Mouse (Mus musculus) MEL (cell line): Measurements from ENCODE around the gene Oaz1. TPM values are rescaled to one million over a fixed set of nuclear protein-coding genes. Genes with fewer than 3 reads are reported as not detected.

Experiments used
- DNase-seq: peaks from one replicate; pipeline ENCODE4 v3.0.0; 2011; ENCODE audit warnings: low read depth, low spot score
- H3K27ac ChIP-seq: 2 replicates; pipeline ENCODE4 v1.5.1; 2012; ENCODE audit warnings: low read depth, mild to moderate bottlenecking, control low read depth, low read length, moderate library complexity; ENCODE audit not compliant: control insufficient read depth
- H3K27me3 ChIP-seq, 2 experiments: fragments of 150-350 bp in 1 of 2; sonication (generic) in 1 of 2; 2 replicates each; pipeline ENCODE4 v1.6.1; 2012; ENCODE audit warnings: low read length in 2 of 2, mild to moderate bottlenecking in 2 of 2, improper control_type of control experiment in 1 of 2, moderate library complexity in 1 of 2; ENCODE audit not compliant: insufficient read depth in 2 of 2, control insufficient read depth in 1 of 2
- H3K36me3 ChIP-seq, 2 experiments: 2 replicates each; pipeline ENCODE4 v1.6.1; 2012 to 2014; ENCODE audit warnings: low read length in 2 of 2, improper control_type of control experiment in 1 of 2, inconsistent platforms in 1 of 2, mild to moderate bottlenecking in 1 of 2; ENCODE audit not compliant: insufficient read depth in 2 of 2, control insufficient read depth in 1 of 2
- H3K4me1 ChIP-seq, 2 experiments: fragments of 150-350 bp in 1 of 2; sonication (generic) in 1 of 2; 2 replicates each; pipeline ENCODE4 v1.6.1; 2012; ENCODE audit warnings: low read length in 2 of 2, improper control_type of control experiment in 1 of 2, mild to moderate bottlenecking in 1 of 2; ENCODE audit not compliant: insufficient read depth in 2 of 2, control insufficient read depth in 1 of 2
- H3K4me3 ChIP-seq, 2 experiments: fragments of 150-350 bp in 1 of 2; sonication (generic) in 1 of 2; 2 replicates each; pipeline ENCODE4 v1.5.1; 2012; ENCODE audit warnings: low read depth in 2 of 2, low read length in 2 of 2, mild to moderate bottlenecking in 2 of 2, moderate library complexity in 2 of 2, control low read depth in 1 of 2, improper control_type of control experiment in 1 of 2; ENCODE audit not compliant: control insufficient read depth in 1 of 2, insufficient read depth in 1 of 2
- H3K79me2 ChIP-seq: 2 replicates; pipeline ENCODE4 v1.6.1; 2012; ENCODE audit warnings: mild to moderate bottlenecking, low read length, moderate library complexity; ENCODE audit not compliant: control insufficient read depth, poor library complexity, insufficient read depth
- H3K9ac ChIP-seq: 2 replicates; pipeline ENCODE4 v1.6.1; 2012; ENCODE audit warnings: low read depth, mild to moderate bottlenecking, control low read depth, low read length, moderate library complexity; ENCODE audit not compliant: control insufficient read depth, poor library complexity, severe bottlenecking
- H3K9me3 ChIP-seq: fragments of 150-350 bp; sonication (generic); replicated peaks from 2 replicates; pipeline ENCODE4 v1.6.1; 2012; ENCODE audit warnings: mild to moderate bottlenecking, low read length, improper control_type of control experiment, moderate library complexity; ENCODE audit not compliant: insufficient read depth
- BHLHE40 ChIP-seq: IDR thresholded peaks from 2 replicates; pipeline ENCODE4 v1.6.1; 2012; ENCODE audit warnings: low read depth, mild to moderate bottlenecking, inconsistent platforms, low read length, improper control_type of control experiment, borderline replicate concordance
- CHD1 ChIP-seq: IDR thresholded peaks from 2 replicates; pipeline ENCODE4 v1.6.1; 2012; ENCODE audit warnings: low read depth, mild to moderate bottlenecking, inconsistent platforms, low read length, improper control_type of control experiment
- CTCF ChIP-seq, 3 experiments: IDR thresholded peaks in 2 of 3; conservative IDR thresholded peaks in 1 of 3; 2 replicates each; pipeline ENCODE4 v1.5.1; 2011 to 2012; ENCODE audit warnings: low read length in 3 of 3, low read depth in 2 of 3, mild to moderate bottlenecking in 2 of 3, improper control_type of control experiment in 1 of 3, inconsistent platforms in 1 of 3, mixed read lengths in 1 of 3, moderate library complexity in 1 of 3; ENCODE audit not compliant: control insufficient read depth in 1 of 3, insufficient read depth in 1 of 3, poor library complexity in 1 of 3, severe bottlenecking in 1 of 3
- E2F4 ChIP-seq: IDR thresholded peaks from 2 replicates; pipeline ENCODE4 v1.6.1; 2011; ENCODE audit warnings: low read depth, low read length, improper control_type of control experiment, borderline replicate concordance
- ETS1 ChIP-seq: IDR thresholded peaks from 2 replicates; pipeline ENCODE4 v1.6.1; 2012; ENCODE audit warnings: low read depth, mild to moderate bottlenecking, inconsistent platforms, low read length, improper control_type of control experiment, moderate library complexity
- HCFC1 ChIP-seq: IDR thresholded peaks from 2 replicates; pipeline ENCODE4 v1.6.1; 2012; ENCODE audit warnings: low read depth, mild to moderate bottlenecking, inconsistent platforms, low read length, improper control_type of control experiment, moderate library complexity
- JUND ChIP-seq: IDR thresholded peaks from 2 replicates; pipeline ENCODE4 v1.6.1; 2011; ENCODE audit warnings: low read depth, mild to moderate bottlenecking, improper control_type of control experiment, low read length
- MAX ChIP-seq: IDR thresholded peaks from 2 replicates; pipeline ENCODE4 v1.6.1; 2011; ENCODE audit warnings: low read length, improper control_type of control experiment
- MEF2A ChIP-seq: IDR thresholded peaks from 2 replicates; pipeline ENCODE4 v1.6.1; 2014; ENCODE audit warnings: low read depth, mild to moderate bottlenecking, inconsistent platforms, low read length, improper control_type of control experiment; ENCODE audit not compliant: poor library complexity, insufficient replicate concordance, severe bottlenecking; ENCODE audit errors: extremely low read depth
- MXI1 ChIP-seq: IDR thresholded peaks from 2 replicates; pipeline ENCODE4 v1.6.1; 2011; ENCODE audit warnings: mild to moderate bottlenecking, low read depth, low read length, improper control_type of control experiment
- MYC ChIP-seq: IDR thresholded peaks from 2 replicates; pipeline ENCODE4 v1.6.1; 2011; ENCODE audit warnings: low read depth, mild to moderate bottlenecking, low read length, improper control_type of control experiment, moderate library complexity
- NRF1 ChIP-seq: IDR thresholded peaks from 2 replicates; pipeline ENCODE4 v1.6.1; 2014; ENCODE audit warnings: low read depth, mild to moderate bottlenecking, inconsistent platforms, low read length, improper control_type of control experiment, moderate library complexity; ENCODE audit not compliant: poor library complexity, insufficient read depth, severe bottlenecking
- POLR2A ChIP-seq, 2 experiments: IDR thresholded peaks; 2 replicates each; pipeline ENCODE4 v1.6.1; 2011 to 2012; ENCODE audit warnings: low read length in 2 of 2, mild to moderate bottlenecking in 2 of 2, control low read depth in 1 of 2, improper control_type of control experiment in 1 of 2, low read depth in 1 of 2, moderate library complexity in 1 of 2; ENCODE audit not compliant: control insufficient read depth in 1 of 2, insufficient read depth in 1 of 2, poor library complexity in 1 of 2
- POLR2AphosphoS2 ChIP-seq: IDR thresholded peaks from 2 replicates; pipeline ENCODE4 v1.6.1; 2011; ENCODE audit warnings: low read length, improper control_type of control experiment
- RAD21 ChIP-seq: IDR thresholded peaks from 2 replicates; pipeline ENCODE4 v1.6.1; 2011; ENCODE audit warnings: mild to moderate bottlenecking, low read depth, low read length, improper control_type of control experiment
- SIN3A ChIP-seq: IDR thresholded peaks from 2 replicates; pipeline ENCODE4 v1.6.1; 2012; ENCODE audit warnings: low read length, improper control_type of control experiment, inconsistent platforms
- SMC3 ChIP-seq: IDR thresholded peaks from 2 replicates; pipeline ENCODE4 v1.6.1; 2011; ENCODE audit warnings: low read depth, low read length, improper control_type of control experiment
- TBP ChIP-seq: IDR thresholded peaks from 2 replicates; pipeline ENCODE4 v1.8.0; 2011; ENCODE audit warnings: low read depth, low read length, improper control_type of control experiment
- ZC3H11A ChIP-seq: IDR thresholded peaks from 2 replicates; pipeline ENCODE4 v1.6.1; 2012; ENCODE audit warnings: low read depth, mild to moderate bottlenecking, inconsistent platforms, low read length, improper control_type of control experiment
- ZMIZ1 ChIP-seq: IDR thresholded peaks from 2 replicates; pipeline ENCODE4 v1.6.1; 2012; ENCODE audit warnings: low read depth, mild to moderate bottlenecking, inconsistent platforms, low read length, improper control_type of control experiment, moderate library complexity
- ZNF384 ChIP-seq: IDR thresholded peaks from 2 replicates; pipeline ENCODE4 v1.6.1; 2012; ENCODE audit warnings: low read depth, mild to moderate bottlenecking, inconsistent platforms, low read length, improper control_type of control experiment
- polyA plus RNA-seq, 2 experiments: library from polyadenylated mRNA; stranded (reverse) in 1 of 2; unstranded in 1 of 2; fragments of >175 nt in 1 of 2; fragments of >200 nt in 1 of 2; gene quantifications; 2 replicates each; pipeline versions ENCODE4 v1.2.1 to v1.2.4; 2012; ENCODE audit warnings: low replicate concordance in 2 of 2, low read depth in 1 of 2; ENCODE audit not compliant: insufficient read length in 2 of 2, insufficient read depth in 1 of 2, missing spikeins in 1 of 2
- total RNA-seq: library from RNA; depleted of rRNA; stranded (reverse); fragments of 300-350 nt; gene quantifications from 2 replicates; pipeline ENCODE4 v1.2.3, GENCODE M21; 2012

Oaz1 gene
- total and polyA plus RNA-seq, 3 experiments = 983 to 1,528 TPM; not detected in 1

DNA sequence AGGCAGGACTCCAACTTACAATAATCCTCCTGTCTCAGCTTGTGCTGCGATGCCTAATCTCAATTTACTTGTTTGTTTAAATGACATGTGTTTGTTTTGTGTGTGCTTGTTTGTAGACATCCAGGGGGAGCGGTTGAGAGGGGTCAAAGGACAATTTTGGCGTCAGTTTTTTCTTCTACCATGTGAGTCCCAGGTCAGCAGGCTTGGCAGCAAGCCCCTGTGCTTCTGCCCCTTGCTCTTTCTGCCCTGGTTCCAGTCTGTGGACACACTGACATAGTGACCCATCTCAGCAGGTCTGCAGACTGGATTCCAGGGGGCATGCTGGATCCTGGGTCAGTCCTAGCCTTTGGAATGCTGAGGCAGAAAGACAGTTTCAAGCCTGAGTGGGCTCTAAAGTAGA is 7.0 kb upstream of the Oaz1 start:
- no peak for DNase-seq
- H3K27ac ChIP-seq = peak overlapping the region; percentile 62
- H3K9ac ChIP-seq = peak overlapping the region; percentile 38
- TF ChIP-seq SIN3A = no peak; the same call in 1 of the 2 replicates
- no peak for TF ChIP-seq POLR2AphosphoS2
- TF ChIP-seq POLR2A (IDR thresholded peaks at IDR 0.05; ENCODE audit: control insufficient read depth in 1 of 2, insufficient read depth in 1 of 2, low read depth in 1 of 2, low read length in 2 of 2, poor library complexity in 1 of 2) = no peak
- no peak for TF ChIP-seq NRF1
- no peak; the same call in 1 of the 2 replicates for TF ChIP-seq HCFC1
- 0 out of 2 replicates have a peak, but pooled peaks have one; percentile 1 for TF ChIP-seq MEF2A
- TF ChIP-seq MYC = 0 out of 2 replicates have a peak, but pooled peaks have one; percentile 5
- no peak for TF ChIP-seq ZC3H11A
- no peak for TF ChIP-seq CTCF (IDR thresholded peaks at IDR 0.05 in 2 of 3, conservative IDR thresholded peaks at IDR 0.05 in 1 of 3; ENCODE audit: control insufficient read depth in 1 of 3, insufficient read depth in 1 of 3, low read depth in 2 of 3, low read length in 3 of 3, poor library complexity in 1 of 3, severe bottlenecking in 1 of 3)
- no peaks in the 10 kb centered on the region for H3K27me3 ChIP-seq
- H3K79me2 ChIP-seq = no peaks in the 10 kb centered on the region
- H3K36me3 ChIP-seq = peaks cover 0 to 9% of the 10 kb centered on the region in 2 experiments; a peak in 1 of 4 replicates
- H3K4me3 ChIP-seq = peak overlapping the region in 1 of 2 experiments; percentile 21; a peak in 1 of 4 replicates
- peaks cover 5 to 12% of the 10 kb centered on the region in 2 experiments for H3K4me1 ChIP-seq
- H3K9me3 ChIP-seq = no peaks in the 10 kb centered on the region

DNA sequence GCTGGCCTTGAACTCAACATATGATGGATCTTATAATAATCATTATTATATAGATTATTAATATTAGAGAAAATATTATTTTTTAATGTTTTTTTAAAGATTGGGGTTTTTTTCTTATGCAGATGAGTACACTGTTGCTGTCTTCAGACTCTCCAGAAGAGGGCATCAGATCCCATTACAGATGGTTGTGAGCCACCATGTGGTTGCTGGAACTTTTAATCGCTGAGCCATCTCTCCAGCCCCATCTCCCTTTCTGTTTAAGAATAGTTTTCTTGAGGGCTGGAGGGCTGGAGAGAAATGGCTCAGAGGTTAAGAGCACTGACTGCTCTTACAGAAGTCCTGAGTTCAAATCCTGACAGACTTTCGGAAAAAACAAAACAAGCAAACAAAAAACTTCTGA is 4.5 kb upstream of the Oaz1 start:
- peak; percentile 78 for DNase-seq
- Histone ChIP-seq H3K79me2 (peaks cover 4% of the 10 kb centered on the region), H3K4me1 (peaks cover 7 to 23% of the 10 kb centered on the region in 2 experiments), H3K36me3 (peaks cover 0 to 16% of the 10 kb centered on the region in 2 experiments; a peak in 1 of 4 replicates), H3K9me3 (no peaks in the 10 kb centered on the region), H3K27me3 (no peaks in the 10 kb centered on the region), H3K9ac (peak overlapping the region; percentile 32), H3K4me3 (peak overlapping the region; percentile 9 to 44), H3K27ac (peak overlapping the region; percentile 35; the same call in 1 of the 2 replicates)
- TF ChIP-seq ETS1 (0 out of 2 replicates have a peak, but pooled peaks have one; percentile 12), SIN3A (peak; percentile 62; the same call in 1 of the 2 replicates), CTCF (IDR thresholded peaks at IDR 0.05 in 2 of 3, conservative IDR thresholded peaks at IDR 0.05 in 1 of 3; ENCODE audit: control insufficient read depth in 1 of 3, insufficient read depth in 1 of 3, low read depth in 2 of 3, low read length in 3 of 3, poor library complexity in 1 of 3, severe bottlenecking in 1 of 3) (peak; percentile 46 to 79 (median 48)), MXI1 (peak; percentile 68; the same call in 1 of the 2 replicates), MYC (peak; percentile 98), E2F4 (no peak), BHLHE40 (no peak), ZC3H11A (peak; percentile 41), TBP (peak; percentile 83), MAX (0 out of 2 replicates have a peak, but pooled peaks have one; percentile 36), SMC3 (peak; percentile 69), RAD21 (peak; percentile 54), ZMIZ1 (no peak), JUND (no peak), CHD1 (no peak), POLR2A (IDR thresholded peaks at IDR 0.05; ENCODE audit: control insufficient read depth in 1 of 2, insufficient read depth in 1 of 2, low read depth in 1 of 2, low read length in 2 of 2, poor library complexity in 1 of 2) (peak in 1 of 2 experiments; percentile 37; a peak in 1 of 4 replicates), ZNF384 (peak; percentile 84)
